Mouse (Mus musculus) G1E (cell line): ENCODE measurements around the gene Ddr1. TPM values are rescaled to one million over a fixed set of nuclear protein-coding genes. Genes with fewer than 3 reads are reported as not detected.

Source experiments
- ATAC-seq: 2 replicates; pipeline ENCODE4 v1.8.0; 2016; ENCODE audit warnings: mild to moderate bottlenecking; ENCODE audit not compliant: insufficient number of reproducible peaks, poor library complexity, low FRiP score, severe bottlenecking; ENCODE audit errors: extremely low read depth
- DNase-seq: peaks from one replicate; pipeline ENCODE4 v3.0.0; 2012; ENCODE audit warnings: low spot score
- H3K27me3 ChIP-seq: 2 replicates; pipeline ENCODE4 v1.6.1; 2012; ENCODE audit warnings: mild to moderate bottlenecking, low read length, inconsistent platforms; ENCODE audit not compliant: insufficient read depth
- H3K36me3 ChIP-seq: replicated peaks from 2 replicates; pipeline ENCODE3; 2012; ENCODE audit warnings: mild to moderate bottlenecking, inconsistent platforms
- H3K4me1 ChIP-seq: 2 replicates; pipeline ENCODE4 v1.6.1; 2012; ENCODE audit warnings: low read depth, low read length, inconsistent platforms, mixed read lengths; ENCODE audit not compliant: insufficient read depth
- H3K4me3 ChIP-seq: 2 replicates; pipeline ENCODE4 v1.5.1; 2012; ENCODE audit warnings: low read depth, mild to moderate bottlenecking, inconsistent platforms, low read length, moderate library complexity, mixed read lengths
- H3K9me3 ChIP-seq: replicated peaks from 2 replicates; pipeline ENCODE4 v1.6.1; 2012; ENCODE audit warnings: inconsistent platforms
- CTCF ChIP-seq: IDR thresholded peaks from 2 replicates; pipeline ENCODE4 v1.5.1; 2012; ENCODE audit warnings: low read depth, low read length, inconsistent platforms, mixed read lengths
- GATA1 ChIP-seq: IDR thresholded peaks from 2 replicates; pipeline ENCODE4 v1.6.1; 2012; ENCODE audit warnings: borderline replicate concordance, low read length, inconsistent platforms, mixed read lengths
- GATA2 ChIP-seq: IDR thresholded peaks from 2 replicates; pipeline ENCODE4 v1.6.1; 2012; ENCODE audit warnings: low read depth, low read length, inconsistent platforms, borderline replicate concordance
- POLR2AphosphoS5 ChIP-seq: IDR thresholded peaks from 2 replicates; pipeline ENCODE4 v1.6.1; 2012; ENCODE audit warnings: low read depth, low read length, inconsistent platforms; ENCODE audit not compliant: insufficient replicate concordance
- TAL1 ChIP-seq: conservative IDR thresholded peaks from 2 replicates; pipeline ENCODE4 v1.6.1; 2012; ENCODE audit warnings: low read depth, low read length, inconsistent platforms, mixed read lengths
- polyA plus RNA-seq: library from polyadenylated mRNA; stranded (reverse); fragments of >175 nt; gene quantifications from 2 replicates; pipeline ENCODE4 v1.2.3, GENCODE M21; 2012
- total RNA-seq, 2 experiments: library from RNA; stranded (forward) in 1 of 2; stranded (reverse) in 1 of 2; fragments of 200-1000 nt in 1 of 2; fragments of >200 nt in 1 of 2; fragmentation: Nextera tagmentation in 1 of 2; gene quantifications; 2 replicates each; pipeline ENCODE4 v1.2.3; 2014 to 2017

Gene Ddr1
- total and polyA plus RNA-seq, 3 experiments = 0.04 TPM; not detected in 2

- DNase-seq = no peak
- no peak for TF ChIP-seq POLR2AphosphoS5
- no peak for TF ChIP-seq GATA1
- no peak for TF ChIP-seq CTCF
- no peak for TF ChIP-seq GATA2
- TF ChIP-seq TAL1 = no peak
- Histone ChIP-seq H3K36me3 (peaks cover 48% of the 10 kb centered on the region), H3K9me3 (no peaks in the 10 kb centered on the region), H3K27me3 (no peaks in the 10 kb centered on the region), H3K4me1 (peaks cover 25% of the 10 kb centered on the region), H3K4me3 (peak overlapping the region; percentile 78; the same call in 1 of the 2 replicates)
- no peak for ATAC-seq
Measured at GRCm38 (mm10) chr17:35672527-35672926, 31.9 kb downstream of the Ddr1 start.

- TF ChIP-seq GATA2 = no peak
- no peak for TF ChIP-seq TAL1
- Histone ChIP-seq H3K9me3 (no peaks in the 10 kb centered on the region), H3K36me3 (peaks cover 48% of the 10 kb centered on the region), H3K4me3 (no peak overlapping the region), H3K4me1 (peaks cover 26% of the 10 kb centered on the region), H3K27me3 (no peaks in the 10 kb centered on the region)
- DNase-seq (no peak), ATAC-seq (no peak)
Measured at GRCm38 (mm10) chr17:35671846-35672245, 32.6 kb downstream of the Ddr1 start.

GRCm38 (mm10) chr17:35669731-35670130, 34.7 kb downstream of the Ddr1 start:
- Histone ChIP-seq H3K4me1 (peaks cover 40% of the 10 kb centered on the region), H3K27me3 (no peaks in the 10 kb centered on the region), H3K36me3 (peaks cover 62% of the 10 kb centered on the region), H3K4me3 (no peak overlapping the region), H3K9me3 (no peaks in the 10 kb centered on the region)
- DNase-seq (no peak), ATAC-seq (no peak)
- TF ChIP-seq GATA2 (no peak), CTCF (no peak), GATA1 (no peak), TAL1 (no peak)

- no peak for TF ChIP-seq CTCF
- no peak for TF ChIP-seq GATA2
- TF ChIP-seq GATA1 = no peak
- TF ChIP-seq TAL1 = no peak
- H3K4me1 ChIP-seq = peaks cover 32% of the 10 kb centered on the region
- H3K27me3 ChIP-seq = no peaks in the 10 kb centered on the region
- peak within 1 kb of the TSS; percentile 93 for H3K4me3 ChIP-seq
- H3K36me3 ChIP-seq = peaks cover 82% of the 10 kb centered on the region
- ATAC-seq (peak; percentile 64), DNase-seq (peak; percentile 97)
- H3K9me3 ChIP-seq = no peaks in the 10 kb centered on the region
Measured at GRCm38 (mm10) chr17:35667334-35668065, 36.9 kb downstream of the Ddr1 start, which contains the start of gene Vars2. Gene Vars2 (minus strand): TSS chr17:35667592.

GRCm38 (mm10) chr17:35666851-35667256, 37.6 kb downstream of the Ddr1 start:
- H3K4me1 ChIP-seq = peaks cover 25% of the 10 kb centered on the region
- H3K27me3 ChIP-seq = no peaks in the 10 kb centered on the region
- peaks cover 79% of the 10 kb centered on the region for H3K36me3 ChIP-seq
- ATAC-seq (no peak), DNase-seq (peak; percentile 51)
- H3K4me3 ChIP-seq = peak overlapping the region; percentile 93
- TF ChIP-seq TAL1 (no peak), GATA1 (no peak)
- H3K9me3 ChIP-seq = no peaks in the 10 kb centered on the region

GRCm38 (mm10) chr17:35665957-35666515, 38.4 kb downstream of the Ddr1 start:
- DNase-seq = peak; percentile 87
- H3K36me3 ChIP-seq = peaks cover 80% of the 10 kb centered on the region
- peak; percentile 51; the same call in 1 of the 2 replicates for ATAC-seq

More at GRCm38 (mm10) chr17:35665957-35666515, 38.4 kb downstream of the Ddr1 start:
- no peaks in the 10 kb centered on the region for H3K9me3 ChIP-seq
- TF ChIP-seq TAL1 (no peak), GATA1 (no peak), CTCF (peak; percentile 29; the same call in 1 of the 2 replicates), POLR2AphosphoS5 (no peak), GATA2 (no peak)
- H3K4me1 ChIP-seq = peaks cover 25% of the 10 kb centered on the region
- peak overlapping the region; percentile 57; the same call in 1 of the 2 replicates for H3K4me3 ChIP-seq
- H3K27me3 ChIP-seq = no peaks in the 10 kb centered on the region
